Mouse (Mus musculus) liver, embryonic 15.5 days (tissue): Measurements from ENCODE around the gene Eva1a. TPM values are rescaled to one million over a fixed set of nuclear protein-coding genes. Genes with fewer than 3 reads are reported as not detected.

Source experiments
- ATAC-seq: fragments of 200-750 bp; cut with Nextera tagmentation; 2 replicates; pipeline ENCODE4 v1.8.0; 2017; ENCODE audit warnings: moderate number of reproducible peaks, mild to moderate bottlenecking, moderate library complexity; ENCODE audit not compliant: insufficient read depth
- H3K27ac ChIP-seq: fragments of 300-500 bp; sonication (generic); replicated peaks from 2 replicates; pipeline ENCODE4 v1.5.1; 2015; ENCODE audit warnings: mild to moderate bottlenecking, inconsistent platforms
- H3K27me3 ChIP-seq: fragments of 300-500 bp; sonication (generic); 2 replicates; pipeline ENCODE4 v1.6.1; 2015; ENCODE audit warnings: mild to moderate bottlenecking, inconsistent platforms
- H3K36me3 ChIP-seq: fragments of 300-500 bp; sonication (generic); replicated peaks from 2 replicates; pipeline ENCODE4 v1.6.1; 2015; ENCODE audit warnings: moderate library complexity, mild to moderate bottlenecking, inconsistent platforms
- H3K4me1 ChIP-seq: fragments of 300-500 bp; sonication (generic); replicated peaks from 2 replicates; pipeline ENCODE4 v1.6.1; 2015; ENCODE audit warnings: inconsistent platforms
- H3K4me2 ChIP-seq: fragments of 300-500 bp; sonication (generic); 2 replicates; pipeline ENCODE4 v1.6.1; 2015; ENCODE audit warnings: moderate library complexity, mild to moderate bottlenecking, inconsistent platforms
- H3K4me3 ChIP-seq: fragments of 300-500 bp; sonication (generic); replicated peaks from 2 replicates; pipeline ENCODE4 v1.5.1; 2015; ENCODE audit warnings: mild to moderate bottlenecking, inconsistent platforms
- H3K9ac ChIP-seq: fragments of 300-500 bp; sonication (generic); 2 replicates; pipeline ENCODE4 v1.6.1; 2015; ENCODE audit warnings: moderate library complexity, mild to moderate bottlenecking, inconsistent platforms
- H3K9me3 ChIP-seq: fragments of 300-500 bp; sonication (generic); replicated peaks from 2 replicates; pipeline ENCODE4 v1.6.1; 2016; ENCODE audit warnings: inconsistent platforms
- WGBS: fragments of 180-500 bp; shearing (Covaris S2); methylation state at CpG from one replicate; pipeline ENCODE4 v1.1.7; 2015; ENCODE audit warnings: mixed read lengths; ENCODE audit not compliant: insufficient replicate concordance; 5-methylcytosine and 5-hydroxymethylcytosine counted together
- polyA plus RNA-seq: library from polyadenylated mRNA; unstranded; fragments of >200 nt; fragmentation: Nextera tagmentation; extraction: Ambion mirVana; gene quantifications from 2 replicates; pipeline ENCODE4 v1.2.1, GENCODE M21; 2015

Gene Eva1a
- polyA plus RNA-seq, 1 experiment from 2014 or later: 9.8 TPM

DNA sequence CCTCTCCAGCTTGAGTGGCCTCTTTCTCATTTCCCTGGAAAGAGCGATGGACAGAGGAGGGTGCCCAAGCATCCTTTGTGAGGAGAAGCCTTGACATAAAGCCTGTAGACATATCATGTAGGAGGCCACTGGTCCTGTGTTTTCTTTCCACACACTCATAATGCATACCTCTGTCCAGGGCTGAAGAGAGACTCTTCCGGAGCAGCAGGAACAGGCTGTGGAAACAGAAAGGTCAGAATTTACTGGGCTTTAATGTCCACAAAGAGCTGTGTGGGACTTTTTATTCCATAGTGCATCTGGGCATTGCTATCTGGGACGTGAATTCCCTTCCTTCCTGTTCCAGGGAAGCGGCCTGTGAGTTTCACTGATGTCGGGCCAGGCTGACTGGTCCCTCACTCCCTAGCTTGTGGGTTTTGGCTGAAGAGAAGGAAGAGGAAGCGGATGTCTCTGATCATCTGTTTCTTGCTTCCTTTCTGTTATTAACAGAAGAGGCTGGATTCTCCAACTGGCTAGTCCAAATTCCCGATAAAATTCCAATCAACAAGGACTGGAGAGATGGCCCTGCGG, 25.8 kb downstream of the Eva1a start:
- no peak; the same call in 1 of the 2 replicates for ATAC-seq
- Histone ChIP-seq H3K36me3 (no peaks in the 10 kb centered on the region), H3K9me3 (no peaks in the 10 kb centered on the region), H3K27ac (no peak overlapping the region), H3K4me3 (no peak overlapping the region), H3K4me2 (no peak overlapping the region), H3K4me1 (0 out of 2 replicates have a peak, but pooled peaks cover 2% of the 10 kb centered on the region), H3K27me3 (no peaks in the 10 kb centered on the region), H3K9ac (no peak overlapping the region)
- 56% methylated on average over 8 of the region's 8 CpGs for WGBS

DNA sequence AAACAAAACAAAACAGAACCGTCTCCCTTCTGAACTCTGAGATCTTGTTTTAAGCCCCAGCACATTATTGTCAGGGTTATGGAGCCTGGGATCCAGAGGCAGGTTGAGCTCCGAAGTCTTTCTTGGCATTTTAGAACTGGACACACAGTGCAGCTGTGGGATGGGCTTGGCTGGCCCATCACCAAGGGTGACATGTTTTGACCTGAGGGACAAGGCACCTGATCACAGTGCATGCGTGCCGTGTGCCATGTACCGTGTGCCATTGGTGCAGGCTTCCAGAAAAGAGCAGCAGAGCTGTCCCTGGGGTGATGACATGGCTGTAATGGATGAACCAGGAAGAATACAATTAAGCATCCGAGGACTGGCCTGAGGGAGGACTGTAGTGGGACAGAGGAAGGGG, 29.6 kb downstream of the Eva1a start:
- 66% methylated on average over 6 of the region's 6 CpGs for WGBS
- H3K4me2 ChIP-seq: no peak overlapping the region
- H3K4me1 ChIP-seq: 0 out of 2 replicates have a peak, but pooled peaks cover 2% of the 10 kb centered on the region
- no peak overlapping the region for H3K9ac ChIP-seq
- no peak overlapping the region for H3K27ac ChIP-seq
- H3K27me3 ChIP-seq: no peaks in the 10 kb centered on the region
- H3K9me3 ChIP-seq: no peaks in the 10 kb centered on the region
- H3K4me3 ChIP-seq: no peak overlapping the region
- ATAC-seq: no peak
- H3K36me3 ChIP-seq: no peaks in the 10 kb centered on the region; the same call in 1 of the 2 replicates

DNA sequence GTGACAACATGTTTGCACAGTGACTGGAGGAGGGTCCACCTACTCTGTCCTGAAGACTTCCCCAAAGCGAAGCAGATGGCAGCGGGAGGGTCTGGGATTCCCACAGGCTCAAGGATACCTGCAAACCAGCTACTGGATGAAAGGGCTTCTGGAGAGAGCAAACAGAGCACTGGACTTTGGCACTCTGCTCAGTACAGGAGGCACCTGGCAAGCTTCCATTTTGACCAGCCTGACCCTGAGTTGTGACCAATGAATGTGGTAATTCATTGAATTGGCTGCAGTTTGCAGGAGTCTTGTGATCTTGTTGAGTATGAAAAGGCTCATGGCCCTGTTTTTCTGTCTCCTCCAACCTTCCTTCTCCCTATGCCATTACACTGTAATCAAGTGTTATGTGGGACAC, 32.2 kb downstream of the Eva1a start:
- ATAC-seq: peak; percentile 83
- Histone ChIP-seq H3K9ac (no peak overlapping the region), H3K27ac (0 out of 2 replicates have a peak overlapping the region, but pooled peaks have one; percentile 19)

DNA sequence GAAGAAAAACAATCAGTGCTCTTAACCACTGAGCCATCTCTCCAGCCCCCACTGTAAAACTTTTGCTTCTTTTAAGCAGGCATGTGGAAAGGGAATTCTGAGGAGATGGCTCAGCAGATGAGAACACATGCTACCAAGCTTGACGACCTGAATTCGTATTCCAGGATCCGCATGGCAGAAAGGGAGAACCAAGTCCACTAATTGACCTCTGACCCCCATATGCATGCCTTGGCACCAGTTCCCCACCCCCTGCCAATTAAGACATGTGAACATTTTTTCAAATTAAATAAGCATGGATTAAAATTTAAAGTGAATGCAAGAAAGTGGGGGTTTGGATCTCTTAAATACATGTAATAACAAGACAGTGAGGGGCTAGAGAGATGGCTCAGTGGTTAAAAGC, 32.7 kb downstream of the Eva1a start:
- no peaks in the 10 kb centered on the region for H3K9me3 ChIP-seq
- no peak overlapping the region for H3K9ac ChIP-seq
- no peaks in the 10 kb centered on the region; the same call in 1 of the 2 replicates for H3K36me3 ChIP-seq
- H3K27me3 ChIP-seq: no peaks in the 10 kb centered on the region
- no peak overlapping the region for H3K27ac ChIP-seq
- ATAC-seq: no peak
- H3K4me2 ChIP-seq: no peak overlapping the region
- 0 out of 2 replicates have a peak, but pooled peaks cover 2% of the 10 kb centered on the region for H3K4me1 ChIP-seq
- H3K4me3 ChIP-seq: no peak overlapping the region
- WGBS: 63% methylated on average over 3 of the region's 3 CpGs

More for the DNA sequence above, 32.2 kb downstream of the Eva1a start:
- WGBS: 66% methylated on average over 2 of the region's 2 CpGs
- Histone ChIP-seq H3K4me1 (0 out of 2 replicates have a peak, but pooled peaks cover 2% of the 10 kb centered on the region), H3K4me2 (no peak overlapping the region), H3K36me3 (no peaks in the 10 kb centered on the region; the same call in 1 of the 2 replicates), H3K9me3 (no peaks in the 10 kb centered on the region), H3K27me3 (no peaks in the 10 kb centered on the region), H3K4me3 (no peak overlapping the region)

DNA sequence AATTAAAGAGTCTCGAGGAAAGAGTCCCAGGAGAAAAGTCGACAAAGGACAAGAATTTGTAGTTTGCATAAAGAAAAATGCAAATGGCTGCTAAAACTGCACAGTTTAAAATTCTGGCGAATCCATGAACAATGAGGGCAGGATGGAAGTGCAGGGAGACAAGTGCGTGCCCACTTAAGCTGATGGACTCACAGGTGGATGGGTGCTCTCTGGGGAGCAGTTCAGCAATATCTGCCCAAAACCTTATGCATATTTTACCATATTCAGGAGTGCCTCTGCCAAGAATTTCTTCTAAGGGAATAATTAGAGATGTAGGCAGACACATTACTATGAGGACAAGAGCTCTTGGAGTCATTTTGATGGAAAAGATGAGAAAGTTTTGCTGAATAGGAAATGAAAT, 35.5 kb downstream of the Eva1a start:
- no peak for ATAC-seq
- Histone ChIP-seq H3K9ac (no peak overlapping the region), H3K27me3 (no peaks in the 10 kb centered on the region), H3K4me1 (no peaks in the 10 kb centered on the region), H3K4me2 (no peak overlapping the region), H3K4me3 (no peak overlapping the region), H3K9me3 (no peaks in the 10 kb centered on the region), H3K36me3 (no peaks in the 10 kb centered on the region; the same call in 1 of the 2 replicates), H3K27ac (no peak overlapping the region)
- WGBS: 60% methylated on average over 4 of the region's 4 CpGs

GRCm38 (mm10) chr6:82078875-82079274, 38.0 kb downstream of the Eva1a start:
- H3K4me2 ChIP-seq: no peak overlapping the region
- no peak overlapping the region for H3K27ac ChIP-seq
- H3K4me3 ChIP-seq: no peak overlapping the region
- WGBS: 71% methylated on average over 4 of the region's 4 CpGs
- H3K9me3 ChIP-seq: no peaks in the 10 kb centered on the region
- no peaks in the 10 kb centered on the region; the same call in 1 of the 2 replicates for H3K36me3 ChIP-seq
- ATAC-seq: no peak
- H3K27me3 ChIP-seq: no peaks in the 10 kb centered on the region
- H3K4me1 ChIP-seq: no peaks in the 10 kb centered on the region
- no peak overlapping the region for H3K9ac ChIP-seq

GRCm38 (mm10) chr6:82083655-82084054, 42.8 kb downstream of the Eva1a start:
- no peaks in the 10 kb centered on the region for H3K4me1 ChIP-seq
- no peak overlapping the region for H3K9ac ChIP-seq
- 62% methylated on average over 6 of the region's 6 CpGs for WGBS
- H3K4me3 ChIP-seq: no peak overlapping the region
- H3K27ac ChIP-seq: no peak overlapping the region
- no peak for ATAC-seq
- no peak overlapping the region for H3K4me2 ChIP-seq
- H3K9me3 ChIP-seq: no peaks in the 10 kb centered on the region
- H3K27me3 ChIP-seq: no peaks in the 10 kb centered on the region
- H3K36me3 ChIP-seq: 0 out of 2 replicates have a peak, but pooled peaks cover 6% of the 10 kb centered on the region

DNA sequence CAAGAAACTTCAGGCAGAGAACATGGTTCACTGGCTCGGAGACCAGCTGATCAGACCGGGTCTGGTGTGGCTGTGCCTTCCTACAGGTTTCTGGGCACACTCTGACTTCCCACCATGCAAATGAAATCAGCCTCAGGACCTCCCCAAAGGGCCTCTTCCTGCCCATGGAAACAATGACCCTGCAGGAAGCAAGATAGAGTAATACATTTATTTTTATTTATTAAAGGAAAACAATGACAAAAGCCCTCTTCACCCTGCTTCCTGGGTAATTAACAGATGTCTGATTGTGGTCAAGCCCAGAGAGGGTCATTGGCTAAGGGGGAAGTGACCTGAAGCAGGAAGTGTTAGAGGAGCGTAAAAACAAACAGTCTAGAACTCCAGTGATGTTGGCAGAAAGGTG, 43.4 kb downstream of the Eva1a start:
- no peak overlapping the region for H3K27ac ChIP-seq
- WGBS: 13% methylated on average over 3 of the region's 3 CpGs
- no peak overlapping the region for H3K9ac ChIP-seq
- H3K4me1 ChIP-seq: no peaks in the 10 kb centered on the region
- 0 out of 2 replicates have a peak, but pooled peaks cover 6% of the 10 kb centered on the region for H3K36me3 ChIP-seq
- H3K27me3 ChIP-seq: no peaks in the 10 kb centered on the region
- H3K9me3 ChIP-seq: no peaks in the 10 kb centered on the region
- ATAC-seq: 0 out of 2 replicates have a peak, but pooled peaks have one; percentile 30
- no peak overlapping the region for H3K4me2 ChIP-seq
- H3K4me3 ChIP-seq: no peak overlapping the region

GRCm38 (mm10) chr6:82085313-82085908, 44.6 kb downstream of the Eva1a start:
- Histone ChIP-seq H3K4me2 (no peak overlapping the region), H3K36me3 (0 out of 2 replicates have a peak, but pooled peaks cover 6% of the 10 kb centered on the region), H3K9me3 (no peaks in the 10 kb centered on the region), H3K27me3 (no peaks in the 10 kb centered on the region), H3K27ac (peak overlapping the region; percentile 48), H3K9ac (no peak overlapping the region), H3K4me1 (no peaks in the 10 kb centered on the region), H3K4me3 (no peak overlapping the region)
- WGBS: 42% methylated on average over 8 of the region's 8 CpGs
- no peak for ATAC-seq

DNA sequence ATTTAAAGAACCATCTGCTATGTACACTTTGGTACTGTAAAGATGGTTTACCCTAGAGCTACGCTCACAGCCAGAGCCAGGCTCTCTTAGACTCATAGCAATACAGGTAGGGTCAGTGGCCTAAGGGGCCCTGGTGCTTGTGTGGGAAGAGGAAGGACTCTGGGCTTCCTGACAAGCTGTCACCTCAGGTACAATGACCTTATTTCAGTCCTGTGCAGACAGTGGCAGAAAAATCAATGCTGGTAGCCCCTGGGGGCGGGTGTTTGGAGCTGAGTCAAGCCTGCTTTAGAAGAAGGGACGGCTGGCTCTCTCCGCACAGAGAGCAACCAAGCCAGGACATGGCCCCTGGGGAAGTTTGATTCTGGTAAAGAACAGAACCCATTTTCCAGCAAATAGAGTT, 47.3 kb downstream of the Eva1a start:
- Histone ChIP-seq H3K4me1 (no peaks in the 10 kb centered on the region), H3K4me2 (no peak overlapping the region), H3K27me3 (0 out of 2 replicates have a peak, but pooled peaks cover 3% of the 10 kb centered on the region), H3K9ac (no peak overlapping the region), H3K36me3 (0 out of 2 replicates have a peak, but pooled peaks cover 11% of the 10 kb centered on the region), H3K4me3 (no peak overlapping the region), H3K27ac (no peak overlapping the region), H3K9me3 (no peaks in the 10 kb centered on the region)
- ATAC-seq: peak; percentile 72
- 52% methylated on average over 4 of the region's 4 CpGs for WGBS

DNA sequence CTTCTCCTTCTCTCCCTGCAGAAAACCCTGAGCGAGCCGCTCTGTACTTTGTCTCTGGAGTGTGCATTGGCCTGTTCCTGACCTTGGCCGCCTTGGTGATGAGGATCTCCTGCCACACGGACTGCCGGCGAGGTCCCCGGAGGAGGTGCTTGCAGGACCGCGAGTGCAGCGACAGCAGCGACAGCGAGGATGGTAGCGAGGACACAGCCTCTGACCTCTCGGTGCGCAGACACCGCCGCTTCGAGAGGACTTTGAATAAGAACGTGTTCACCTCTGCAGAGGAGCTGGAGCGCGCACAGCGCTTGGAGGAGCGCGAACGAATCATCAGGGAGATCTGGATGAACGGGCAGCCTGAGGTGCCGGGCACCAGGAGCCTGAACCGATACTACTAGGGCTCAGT, 50.9 kb downstream of the Eva1a start:
- ATAC-seq: no peak
- Histone ChIP-seq H3K27me3 (0 out of 2 replicates have a peak, but pooled peaks cover 3% of the 10 kb centered on the region), H3K27ac (no peak overlapping the region), H3K9ac (no peak overlapping the region), H3K4me2 (no peak overlapping the region), H3K4me3 (no peak overlapping the region), H3K36me3 (0 out of 2 replicates have a peak, but pooled peaks cover 9% of the 10 kb centered on the region), H3K9me3 (no peaks in the 10 kb centered on the region), H3K4me1 (no peaks in the 10 kb centered on the region)
- 7% methylated on average over 28 of the region's 28 CpGs for WGBS
